Mouse (Mus musculus): ENCODE results near the gene Tent5d.

DNA sequence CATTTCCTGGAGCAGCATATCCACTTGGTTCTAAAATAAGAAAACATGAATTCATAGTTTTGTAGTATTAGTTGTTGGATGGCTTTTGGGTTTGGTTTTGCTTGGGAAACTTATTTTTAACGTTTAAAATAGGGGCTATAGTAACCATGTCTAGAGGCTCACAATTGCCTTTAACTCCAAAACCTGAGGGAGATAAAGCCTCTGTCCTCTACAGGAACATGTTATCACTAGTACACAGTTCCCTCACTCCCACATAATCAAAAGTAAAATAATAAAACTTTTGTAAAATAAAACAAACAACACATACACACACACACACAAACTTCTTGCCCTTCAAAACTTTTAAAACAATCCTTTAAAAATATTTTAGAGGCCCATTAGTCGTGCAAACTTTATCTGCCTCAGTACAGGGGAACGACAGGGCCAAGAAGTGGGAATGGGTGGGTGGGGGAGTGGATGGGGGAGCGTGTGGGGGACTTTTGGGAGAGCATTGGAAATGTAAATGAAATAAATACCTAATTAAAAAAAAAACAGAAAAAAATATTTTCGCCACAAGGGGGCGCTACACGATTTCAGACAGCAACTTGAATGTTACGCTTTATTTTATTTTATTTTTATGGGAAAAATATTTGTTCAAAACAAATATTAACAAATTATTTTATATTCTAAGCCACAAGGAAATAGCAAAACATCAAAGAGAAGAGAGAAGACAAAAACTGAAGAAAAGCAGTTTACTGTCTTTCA lies 1.5 kb upstream of the Tent5d start:
- TF ChIP-seq CTCF (IDR thresholded peaks at IDR 0.05; ENCODE audit: low read depth) (peak; percentile 46), EP300 (optimal IDR thresholded peaks at IDR 0.05) (no peak)
